Mouse (Mus musculus): ENCODE measurements at regions not wholly inside any gene's neighbourhood (a gene's known extent, or its start where the extent isn't known, plus 50 kb on each side); places are given as distances from the start of the nearest gene placed in this dataset.
A peak's percentile ranks its signal among the peaks of the same experiment; 100 is the strongest.

DNA sequence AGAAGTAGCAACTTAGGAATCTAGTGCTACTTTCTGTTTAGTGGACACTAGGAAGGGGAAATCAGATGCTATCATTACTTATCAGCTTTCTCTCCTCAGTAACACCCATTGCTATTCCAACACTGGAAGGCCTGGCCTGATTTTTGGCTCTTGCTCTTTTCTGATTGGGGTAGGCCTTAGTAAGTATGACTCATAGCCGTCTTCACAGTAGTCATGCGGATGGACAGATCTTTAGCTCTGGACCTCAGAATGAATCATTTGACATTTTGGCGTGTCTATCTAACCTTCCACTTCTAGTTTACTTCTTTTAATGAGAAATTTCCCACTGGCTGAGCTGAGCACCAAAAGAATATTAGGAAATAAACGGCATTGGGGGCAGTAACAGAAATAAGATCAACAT lies 71.4 kb upstream of the Esx1 start:
- DNase-seq (ENCODE audit: low spot score in 2 of 2): no peak

- peak in 1 of 2 experiments; percentile 2 for DNase-seq (ENCODE audit: low spot score in 2 of 2)
Observed at GRCm38 (mm10) chrX:137190122-137190521, 68.2 kb upstream of the Esx1 start.

DNA sequence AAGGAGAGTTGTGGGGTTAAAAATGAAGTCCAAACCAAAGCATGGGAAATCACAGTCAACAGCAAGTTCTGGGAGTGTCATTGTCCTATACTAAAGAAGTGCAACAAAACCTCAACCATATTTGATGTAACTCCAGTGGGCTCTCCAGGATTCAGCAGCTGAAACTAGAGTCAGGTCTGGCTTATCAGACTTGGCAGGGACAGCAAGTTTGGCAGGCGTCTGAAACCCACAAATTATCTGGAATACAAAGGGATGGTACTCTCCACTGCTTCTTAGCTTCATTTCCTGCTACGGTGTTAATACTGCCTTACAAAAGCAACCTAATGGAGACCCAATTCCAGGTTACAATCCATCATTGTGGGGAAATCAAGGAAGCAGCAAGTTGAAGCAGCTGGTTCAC lies 53.9 kb upstream of the Esx1 start:
- DNase-seq (ENCODE audit: low spot score in 2 of 2): no peak

- DNase-seq (ENCODE audit: low spot score in 2 of 2): no peak
Observed at GRCm38 (mm10) chrX:137173455-137173854, 51.6 kb upstream of the Esx1 start.
